Mouse (Mus musculus): ENCODE data around the gene Bag5. TPM values are rescaled to one million over a fixed set of nuclear protein-coding genes. Genes with fewer than 3 reads are reported as not detected.
A peak's percentile ranks its signal among the peaks of the same experiment; 100 is the strongest.
"Not testable (repeated sequence)": the region's sequence is repeated elsewhere in the genome, so short reads cannot be mapped to it uniquely, and the experiment has no call there.

The Bag5 gene
- total and polyA plus RNA-seq, 2 experiments from 2014 or later = 16.3 to 34.7 TPM

- no peak overlapping the region for H3K4me2 ChIP-seq (ENCODE audit: low read depth, low read length)
- no peak for DNase-seq (ENCODE audit: low spot score)
- H3K27ac ChIP-seq (ENCODE audit: low read depth) = peak overlapping the region; percentile 40; the same call in 1 of the 2 replicates
- no peak for ATAC-seq (ENCODE audit: insufficient read depth, low read depth)
- 73% methylated on average over 11 of the region's 11 CpGs for WGBS
- H3K36me3 ChIP-seq (replicated peaks; ENCODE audit: control insufficient read depth, insufficient read depth, low read length) = no peaks in the 10 kb centered on the region
- H3K9me3 ChIP-seq (replicated peaks; ENCODE audit: control insufficient read depth, low read length) = no peaks in the 10 kb centered on the region
- no peaks in the 10 kb centered on the region for H3K27me3 ChIP-seq (ENCODE audit: control insufficient read depth, insufficient read depth, low read length)
- H3K9ac ChIP-seq (replicated peaks; ENCODE audit: low read depth, low read length) = no peak overlapping the region
- TF ChIP-seq CTCF (IDR thresholded peaks at IDR 0.05; ENCODE audit: low read depth) (no peak), EP300 (IDR thresholded peaks at IDR 0.05; ENCODE audit: low read depth) (no peak)
- peaks cover 16% of the 10 kb centered on the region for H3K4me1 ChIP-seq (ENCODE audit: control insufficient read depth, insufficient read depth)
- no peak overlapping the region for H3K4me3 ChIP-seq (ENCODE audit: low read depth, low read length)
Observed at GRCm38 (mm10) chr12:111743981-111744423, 30.9 kb upstream of the Bag5 start.

GRCm38 (mm10) chr12:111743419-111743818 is 30.4 kb upstream of the Bag5 start:
- no peak for TF ChIP-seq EP300 (IDR thresholded peaks at IDR 0.05; ENCODE audit: low read depth)
- no peak for TF ChIP-seq CTCF (IDR thresholded peaks at IDR 0.05; ENCODE audit: low read depth)
- H3K9ac ChIP-seq (replicated peaks; ENCODE audit: low read depth, low read length) = no peak overlapping the region
- peaks cover 16% of the 10 kb centered on the region for H3K4me1 ChIP-seq (ENCODE audit: control insufficient read depth, insufficient read depth)
- 53% methylated on average over 2 of the region's 2 CpGs for WGBS
- no peak overlapping the region for H3K4me3 ChIP-seq (ENCODE audit: low read depth, low read length)
- H3K27ac ChIP-seq (ENCODE audit: low read depth) = 0 out of 2 replicates have a peak overlapping the region, but pooled peaks have one; percentile 40
- no peak overlapping the region for H3K4me2 ChIP-seq (ENCODE audit: low read depth, low read length)
- H3K27me3 ChIP-seq (ENCODE audit: control insufficient read depth, insufficient read depth, low read length) = no peaks in the 10 kb centered on the region
- ATAC-seq (ENCODE audit: insufficient read depth, low read depth) = peak; percentile 26; the same call in 1 of the 2 replicates
- no peaks in the 10 kb centered on the region for H3K9me3 ChIP-seq (replicated peaks; ENCODE audit: control insufficient read depth, low read length)
- DNase-seq (ENCODE audit: low spot score) = no peak
- no peaks in the 10 kb centered on the region for H3K36me3 ChIP-seq (replicated peaks; ENCODE audit: control insufficient read depth, insufficient read depth, low read length)

- DNase-seq (ENCODE audit: low spot score) = no peak
- peaks cover 10% of the 10 kb centered on the region for H3K4me1 ChIP-seq (ENCODE audit: control insufficient read depth, insufficient read depth)
- 44% methylated on average over 8 of the region's 8 CpGs for WGBS
- H3K27ac ChIP-seq (ENCODE audit: low read depth) = no peak overlapping the region
- no peaks in the 10 kb centered on the region for H3K36me3 ChIP-seq (replicated peaks; ENCODE audit: control insufficient read depth, insufficient read depth, low read length)
- no peaks in the 10 kb centered on the region for H3K9me3 ChIP-seq (replicated peaks; ENCODE audit: control insufficient read depth, low read length)
- H3K9ac ChIP-seq (replicated peaks; ENCODE audit: low read depth, low read length) = no peak overlapping the region
- TF ChIP-seq CTCF (IDR thresholded peaks at IDR 0.05; ENCODE audit: low read depth) (no peak), EP300 (IDR thresholded peaks at IDR 0.05; ENCODE audit: low read depth) (no peak)
- no peak for ATAC-seq (ENCODE audit: insufficient read depth, low read depth)
- no peak overlapping the region for H3K4me3 ChIP-seq (ENCODE audit: low read depth, low read length)
- no peak overlapping the region for H3K4me2 ChIP-seq (ENCODE audit: low read depth, low read length)
- no peaks in the 10 kb centered on the region for H3K27me3 ChIP-seq (ENCODE audit: control insufficient read depth, insufficient read depth, low read length)
Observed at GRCm38 (mm10) chr12:111741338-111741737, 28.3 kb upstream of the Bag5 start.

GRCm38 (mm10) chr12:111738754-111739153 is 25.7 kb upstream of the Bag5 start:
- Histone ChIP-seq H3K4me1 (ENCODE audit: control insufficient read depth, insufficient read depth) (no peaks in the 10 kb centered on the region; the same call in 1 of the 2 replicates), H3K9me3 (replicated peaks; ENCODE audit: control insufficient read depth, low read length) (no peaks in the 10 kb centered on the region), H3K4me2 (ENCODE audit: low read depth, low read length) (no peak overlapping the region), H3K27me3 (ENCODE audit: control insufficient read depth, insufficient read depth, low read length) (no peaks in the 10 kb centered on the region), H3K9ac (replicated peaks; ENCODE audit: low read depth, low read length) (no peak overlapping the region), H3K27ac (ENCODE audit: low read depth) (no peak overlapping the region), H3K4me3 (ENCODE audit: low read depth, low read length) (no peak overlapping the region), H3K36me3 (replicated peaks; ENCODE audit: control insufficient read depth, insufficient read depth, low read length) (no peaks in the 10 kb centered on the region)
- TF ChIP-seq EP300 (IDR thresholded peaks at IDR 0.05; ENCODE audit: low read depth) (no peak), CTCF (IDR thresholded peaks at IDR 0.05; ENCODE audit: low read depth) (peak; percentile 37)
- DNase-seq (ENCODE audit: low spot score) (no peak), ATAC-seq (ENCODE audit: insufficient read depth, low read depth) (0 out of 2 replicates have a peak, but pooled peaks have one; percentile 15)
- WGBS = 23% methylated on average over 3 of the region's 3 CpGs

GRCm38 (mm10) chr12:111737370-111737769 is 24.3 kb upstream of the Bag5 start:
- Histone ChIP-seq H3K36me3 (replicated peaks; ENCODE audit: control insufficient read depth, insufficient read depth, low read length) (no peaks in the 10 kb centered on the region), H3K9me3 (replicated peaks; ENCODE audit: control insufficient read depth, low read length) (no peaks in the 10 kb centered on the region), H3K9ac (replicated peaks; ENCODE audit: low read depth, low read length) (no peak overlapping the region), H3K27me3 (ENCODE audit: control insufficient read depth, insufficient read depth, low read length) (no peaks in the 10 kb centered on the region), H3K4me2 (ENCODE audit: low read depth, low read length) (no peak overlapping the region), H3K27ac (ENCODE audit: low read depth) (no peak overlapping the region), H3K4me3 (ENCODE audit: low read depth, low read length) (no peak overlapping the region), H3K4me1 (ENCODE audit: control insufficient read depth, insufficient read depth) (no peaks in the 10 kb centered on the region; the same call in 1 of the 2 replicates)
- ATAC-seq (ENCODE audit: insufficient read depth, low read depth) (no peak), DNase-seq (ENCODE audit: low spot score) (no peak)
- TF ChIP-seq EP300 (IDR thresholded peaks at IDR 0.05; ENCODE audit: low read depth) (no peak), CTCF (IDR thresholded peaks at IDR 0.05; ENCODE audit: low read depth) (no peak)
- WGBS = 46% methylated on average over 9 of the region's 9 CpGs

GRCm38 (mm10) chr12:111736676-111737075 is 23.6 kb upstream of the Bag5 start:
- H3K4me1 ChIP-seq (ENCODE audit: control insufficient read depth, insufficient read depth); H3K9me3 ChIP-seq (replicated peaks; ENCODE audit: control insufficient read depth, low read length); H3K27me3 ChIP-seq (ENCODE audit: control insufficient read depth, insufficient read depth, low read length); H3K27ac ChIP-seq (ENCODE audit: low read depth); H3K9ac ChIP-seq (replicated peaks; ENCODE audit: low read depth, low read length); H3K4me3 ChIP-seq (ENCODE audit: low read depth, low read length); H3K36me3 ChIP-seq (replicated peaks; ENCODE audit: control insufficient read depth, insufficient read depth, low read length); DNase-seq (ENCODE audit: low spot score); H3K4me2 ChIP-seq (ENCODE audit: low read depth, low read length); ATAC-seq (ENCODE audit: insufficient read depth, low read depth): not testable (repeated sequence)
- WGBS = 79% methylated on average over 8 of the region's 8 CpGs
